Mouse (Mus musculus) liver, adult 2 months (tissue): ENCODE results near the gene Tff3. TPM values are rescaled to one million over a fixed set of nuclear protein-coding genes. Genes with fewer than 3 reads are reported as not detected.

ENCODE experiments used
- DNase-seq: peaks from one replicate; pipeline ENCODE4 v3.0.0-alpha.2; 2011; ENCODE audit warnings: low read depth, low spot score; ENCODE audit errors: extremely low read depth
- H3K27ac ChIP-seq: fragments of 200-500 bp; replicated peaks from 2 replicates; pipeline ENCODE4 v1.5.1; 2012; ENCODE audit warnings: low read depth, mild to moderate bottlenecking, control low read depth, inconsistent platforms, low read length; ENCODE audit not compliant: insufficient read depth
- H3K27me3 ChIP-seq: fragments of 200-500 bp; 2 replicates; pipeline ENCODE4 v1.6.1; 2012; ENCODE audit warnings: mild to moderate bottlenecking, moderate library complexity, low read length, inconsistent platforms; ENCODE audit not compliant: control insufficient read depth, insufficient read depth
- H3K36me3 ChIP-seq: fragments of 200-500 bp; 2 replicates; pipeline ENCODE4 v1.6.1; 2012; ENCODE audit warnings: low read length, inconsistent platforms; ENCODE audit not compliant: control insufficient read depth, insufficient read depth
- H3K4me1 ChIP-seq: fragments of 200-500 bp; 2 replicates; pipeline ENCODE4 v1.6.1; 2011; ENCODE audit warnings: low read length; ENCODE audit not compliant: control insufficient read depth, insufficient read depth
- H3K4me3 ChIP-seq: fragments of 200-500 bp; 2 replicates; pipeline ENCODE4 v1.5.1; 2011; ENCODE audit warnings: low read depth, mild to moderate bottlenecking, control low read depth, low read length, moderate library complexity; ENCODE audit not compliant: insufficient read depth
- H3K79me2 ChIP-seq: fragments of 200-500 bp; 2 replicates; pipeline ENCODE4 v1.6.1; 2012; ENCODE audit warnings: inconsistent platforms, mild to moderate bottlenecking, low read length, moderate library complexity; ENCODE audit not compliant: control insufficient read depth, insufficient read depth
- H3K9ac ChIP-seq: fragments of 200-500 bp; 2 replicates; pipeline ENCODE4 v1.6.1; 2012; ENCODE audit warnings: low read depth, mild to moderate bottlenecking, control low read depth, inconsistent platforms, low read length
- CTCF ChIP-seq: fragments of 200-500 bp; IDR thresholded peaks from 2 replicates; pipeline ENCODE4 v1.5.1; 2011; ENCODE audit warnings: low read depth, low read length, control low read depth
- POLR2A ChIP-seq: fragments of 200-500 bp; IDR thresholded peaks from 2 replicates; pipeline ENCODE4 v1.6.1; 2011; ENCODE audit warnings: low read length, control low read depth; ENCODE audit not compliant: insufficient read depth; ENCODE audit errors: extremely low read depth
- WGBS: fragments of 180-500 bp; shearing (Covaris S2); methylation state at CpG from one replicate; pipeline ENCODE4 v1.1.7; 2018; 5-methylcytosine and 5-hydroxymethylcytosine counted together
- polyA plus RNA-seq: library from polyadenylated mRNA; depleted of rRNA; stranded (reverse); fragments of >200 nt; gene quantifications from 2 replicates; pipeline ENCODE4 v1.2.3, GENCODE M21; 2012; rRNA removed
- total RNA-seq: library from RNA; depleted of rRNA; stranded (reverse); fragments of >200 nt; gene quantifications from 2 replicates; pipeline ENCODE4 v1.2.3, GENCODE M21; 2014; rRNA removed

The Tff3 gene
- 0.37 and 3.8 TPM in 2 replicates for total RNA-seq
- polyA plus RNA-seq = 0.72 and 2.9 TPM in 2 replicates

- WGBS = 29% methylated on average over 2 of the region's 2 CpGs
- H3K27ac ChIP-seq = no peak within 1 kb of the TSS
- no peak for TF ChIP-seq POLR2A
- no peak for TF ChIP-seq CTCF
These were observed at the start of gene Tff3 for GRCm38 (mm10) chr17:31129452-31129851. Gene Tff3 (minus strand): TSS chr17:31129646.

GRCm38 (mm10) chr17:31176321-31176720, 46.9 kb upstream of the Tff3 start:
- H3K4me3 ChIP-seq = no peak overlapping the region
- H3K36me3 ChIP-seq = no peaks in the 10 kb centered on the region
- no peak overlapping the region for H3K9ac ChIP-seq
- no peak for TF ChIP-seq CTCF
- TF ChIP-seq POLR2A = no peak
- 82% methylated on average over 4 of the region's 4 CpGs for WGBS
- no peaks in the 10 kb centered on the region for H3K27me3 ChIP-seq
- H3K27ac ChIP-seq = no peak overlapping the region
- H3K4me1 ChIP-seq = peaks cover 7% of the 10 kb centered on the region
- no peaks in the 10 kb centered on the region for H3K79me2 ChIP-seq
- no peak for DNase-seq

More at GRCm38 (mm10) chr17:31129452-31129851, at the start of gene Tff3:
- no peak for DNase-seq
- H3K4me1 ChIP-seq = peaks cover 7% of the 10 kb centered on the region; the same call in 1 of the 2 replicates
- no peaks in the 10 kb centered on the region for H3K36me3 ChIP-seq
- no peak within 1 kb of the TSS for H3K4me3 ChIP-seq
- no peaks in the 10 kb centered on the region for H3K79me2 ChIP-seq
- H3K9ac ChIP-seq = no peak within 1 kb of the TSS
- H3K27me3 ChIP-seq = no peaks in the 10 kb centered on the region

GRCm38 (mm10) chr17:31169796-31170195, 40.4 kb upstream of the Tff3 start:
- H3K79me2 ChIP-seq = no peaks in the 10 kb centered on the region
- no peak for DNase-seq
- H3K4me3 ChIP-seq = no peak overlapping the region
- H3K9ac ChIP-seq = no peak overlapping the region
- no peaks in the 10 kb centered on the region for H3K27me3 ChIP-seq
- TF ChIP-seq CTCF (no peak), POLR2A (no peak)
- no peak overlapping the region for H3K27ac ChIP-seq
- H3K4me1 ChIP-seq = no peaks in the 10 kb centered on the region
- WGBS = 64% methylated on average over 5 of the region's 5 CpGs
- no peaks in the 10 kb centered on the region for H3K36me3 ChIP-seq

GRCm38 (mm10) chr17:31165127-31165526, 35.7 kb upstream of the Tff3 start, which contains the start of gene Tff1:
Gene Tff1 (minus strand): TSS chr17:31165277.
- TF ChIP-seq CTCF = no peak
- TF ChIP-seq POLR2A = no peak
- Histone ChIP-seq H3K79me2 (no peaks in the 10 kb centered on the region), H3K4me3 (no peak within 1 kb of the TSS), H3K27me3 (no peaks in the 10 kb centered on the region), H3K4me1 (no peaks in the 10 kb centered on the region), H3K36me3 (no peaks in the 10 kb centered on the region; the same call in 1 of the 2 replicates), H3K9ac (no peak within 1 kb of the TSS), H3K27ac (no peak within 1 kb of the TSS)
- no peak for DNase-seq
- WGBS = 81% methylated on average over 6 of the region's 6 CpGs

- H3K79me2 ChIP-seq = no peaks in the 10 kb centered on the region
- TF ChIP-seq CTCF (no peak), POLR2A (no peak)
- DNase-seq = no peak
These were observed 34.4 kb upstream of the Tff3 start for GRCm38 (mm10) chr17:31163821-31164220.

GRCm38 (mm10) chr17:31162607-31163006, 33.2 kb upstream of the Tff3 start:
- WGBS = 68% methylated on average over 12 of the region's 12 CpGs
- no peaks in the 10 kb centered on the region for H3K79me2 ChIP-seq
- H3K4me3 ChIP-seq = no peak overlapping the region
- no peaks in the 10 kb centered on the region for H3K4me1 ChIP-seq
- TF ChIP-seq CTCF (no peak), POLR2A (no peak)
- no peak for DNase-seq
- H3K9ac ChIP-seq = no peak overlapping the region
- no peaks in the 10 kb centered on the region for H3K27me3 ChIP-seq
- no peaks in the 10 kb centered on the region; the same call in 1 of the 2 replicates for H3K36me3 ChIP-seq
- H3K27ac ChIP-seq = no peak overlapping the region

More at GRCm38 (mm10) chr17:31163821-31164220, 34.4 kb upstream of the Tff3 start:
- H3K36me3 ChIP-seq = no peaks in the 10 kb centered on the region; the same call in 1 of the 2 replicates
- no peaks in the 10 kb centered on the region for H3K4me1 ChIP-seq
- 77% methylated on average over 2 of the region's 2 CpGs for WGBS
- H3K9ac ChIP-seq = no peak overlapping the region
- H3K4me3 ChIP-seq = no peak overlapping the region
- no peaks in the 10 kb centered on the region for H3K27me3 ChIP-seq
- H3K27ac ChIP-seq = no peak overlapping the region
